Mouse (Mus musculus): ENCODE measurements around the gene Olfr1162. TPM values are rescaled to one million over a fixed set of nuclear protein-coding genes. Genes with fewer than 3 reads are reported as not detected.
"Not testable (repeated sequence)": the region's sequence is repeated elsewhere in the genome, so short reads cannot be mapped to it uniquely, and the experiment has no call there.

Gene Olfr1162
- total RNA-seq (2021): not detected in 2 replicates
- long read RNA-seq: 0 reads

- no peak for DNase-seq
These were observed at the start of gene Olfr1162 for GRCm38 (mm10) chr2:88051029-88051428. TSS of gene Olfr1162 (minus strand) at chr2:88051129.

GRCm38 (mm10) chr2:88093866-88094265 is 42.9 kb upstream of the Olfr1162 start, which contains the start of gene Olfr1164:
TSS of gene Olfr1164 (minus strand) at chr2:88093966.
- no peak for DNase-seq

GRCm38 (mm10) chr2:88071730-88072129 is 20.8 kb upstream of the Olfr1162 start, which contains the start of gene Olfr1163:
TSS of gene Olfr1163 (minus strand) at chr2:88071830.
- DNase-seq: no peak

- DNase-seq: no peak
These were observed 12.7 kb upstream of the Olfr1162 start for GRCm38 (mm10) chr2:88063587-88063986.

GRCm38 (mm10) chr2:88037599-88037998 is 13.3 kb downstream of the Olfr1162 start, which contains the start of gene Olfr73:
TSS of gene Olfr73 (minus strand) at chr2:88037699.
- no peak for DNase-seq

GRCm38 (mm10) chr2:88022474-88022873 is 28.5 kb downstream of the Olfr1162 start, which contains the start of gene Olfr1161:
TSS of gene Olfr1161 (plus strand) at chr2:88022774.
- DNase-seq: not testable (repeated sequence)

GRCm38 (mm10) chr2:88007515-88008318 is 43.2 kb downstream of the Olfr1162 start, which contains the start of gene Olfr1160:
TSS of gene Olfr1160 (minus strand) at chr2:88008268.
- DNase-seq: no peak

Other genes starting within 250 kb of the Olfr1162 start
- gene Olfr1145, start 241.3 kb downstream of the Olfr1162 start, total RNA-seq (2021): not detected in 2 replicates
- not detected in 2 replicates for gene Olfr1148, start 220.6 kb downstream of the Olfr1162 start, total RNA-seq (2021)
- gene Olfr1150-ps1, start 207.1 kb downstream of the Olfr1162 start, total RNA-seq (2021): not detected in 2 replicates
- not detected in 2 replicates for gene Olfr1151, start 195.3 kb downstream of the Olfr1162 start, total RNA-seq (2021)
- gene Olfr1152, start 184.6 kb downstream of the Olfr1162 start, total RNA-seq (2021): not detected in 2 replicates
- gene Olfr1153, start 156.2 kb downstream of the Olfr1162 start, total RNA-seq (2021): not detected in 2 replicates
- gene Olfr1154, start 146.0 kb downstream of the Olfr1162 start, total RNA-seq (2021): not detected in 2 replicates
- gene Olfr1155, start 106.0 kb downstream of the Olfr1162 start, total RNA-seq (2021): not detected in 2 replicates
- not detected in 2 replicates for gene Olfr1156, start 98.0 kb downstream of the Olfr1162 start, total RNA-seq (2021)
- gene Olfr1157, start 82.8 kb downstream of the Olfr1162 start, total RNA-seq (2021): not detected in 2 replicates
- not detected in 2 replicates for gene Olfr74, start 76.5 kb downstream of the Olfr1162 start, total RNA-seq (2021)
- not detected in 2 replicates for gene Olfr1158, start 61.0 kb downstream of the Olfr1162 start, total RNA-seq (2021)
- not detected in 2 replicates for gene Olfr1160, start 42.9 kb downstream of the Olfr1162 start, total RNA-seq (2021)
- gene Olfr1161, start 28.4 kb downstream of the Olfr1162 start, total RNA-seq (2021): not detected in 2 replicates
- gene Olfr73, start 13.4 kb downstream of the Olfr1162 start, total RNA-seq (2021): not detected in 2 replicates
- gene Olfr1163, start 20.7 kb upstream of the Olfr1162 start, total RNA-seq (2021): not detected in 2 replicates
- gene Olfr1164, start 42.8 kb upstream of the Olfr1162 start, total RNA-seq (2021): not detected in 2 replicates
- not detected in 2 replicates for gene Olfr1166, start 77.1 kb upstream of the Olfr1162 start, total RNA-seq (2021)
- gene Olfr1167, start 104.1 kb upstream of the Olfr1162 start, total RNA-seq (2021): not detected in 2 replicates
- gene Olfr1168, start 130.8 kb upstream of the Olfr1162 start, total RNA-seq (2021): not detected in 2 replicates
- gene Olfr1170, start 177.2 kb upstream of the Olfr1162 start, total RNA-seq (2021): not detected in 2 replicates
- gene Olfr1173, start 228.7 kb upstream of the Olfr1162 start, total RNA-seq (2021): not detected in 2 replicates

All from adrenal gland, postnatal 25 days (tissue).